Mouse (Mus musculus) C2C12 (cell line): ENCODE measurements around the gene Rfc4. TPM values are rescaled to one million over a fixed set of nuclear protein-coding genes. Genes with fewer than 3 reads are reported as not detected.

ENCODE experiments used
- H3K27me3 ChIP-seq: one replicate; pipeline ENCODE4 v1.6.1; 2011; ENCODE audit not compliant: control insufficient read depth, insufficient read depth, insufficient read length
- H3K36me3 ChIP-seq: one replicate; pipeline ENCODE4 v1.6.1; 2011; ENCODE audit not compliant: control insufficient read depth, insufficient read depth
- H3K4me3 ChIP-seq: one replicate; pipeline ENCODE4 v1.5.1; 2011; ENCODE audit warnings: mild to moderate bottlenecking, control low read depth; ENCODE audit not compliant: poor library complexity, insufficient read depth, severe bottlenecking
- H3K79me2 ChIP-seq: one replicate; pipeline ENCODE4 v1.6.1; 2011; ENCODE audit not compliant: control insufficient read depth, insufficient read depth
- H3K79me3 ChIP-seq: one replicate; pipeline ENCODE4 v1.6.1; 2011; ENCODE audit warnings: low read depth, control low read depth
- H3ac ChIP-seq: one replicate; pipeline ENCODE3; 2011; ENCODE audit warnings: low read depth; ENCODE audit not compliant: control insufficient read depth, insufficient read length
- CEBPB ChIP-seq: IDR thresholded peaks from one replicate; pipeline ENCODE4 v1.6.1; 2011; ENCODE audit warnings: low read depth, mild to moderate bottlenecking, control low read depth, moderate library complexity
- CTCF ChIP-seq: IDR thresholded peaks from one replicate; pipeline ENCODE4 v1.5.1; 2011; ENCODE audit not compliant: control insufficient read depth, insufficient read depth, insufficient read length
- FOSL1 ChIP-seq: IDR thresholded peaks from one replicate; pipeline ENCODE4 v1.8.0; 2011; ENCODE audit warnings: mild to moderate bottlenecking, low read length; ENCODE audit not compliant: poor library complexity, insufficient read depth, severe bottlenecking
- MAX ChIP-seq: IDR thresholded peaks from one replicate; pipeline ENCODE4 v1.6.1; 2011; ENCODE audit warnings: mild to moderate bottlenecking, control low read depth
- MYOD1 ChIP-seq: IDR thresholded peaks from one replicate; pipeline ENCODE4 v1.6.1; 2011; ENCODE audit warnings: low read depth; ENCODE audit not compliant: control insufficient read depth, insufficient read length
- MYOG ChIP-seq: IDR thresholded peaks from one replicate; pipeline ENCODE4 v1.6.1; 2011; ENCODE audit not compliant: control insufficient read depth, insufficient read length; ENCODE audit errors: extremely low read depth
- USF1 ChIP-seq: IDR thresholded peaks from one replicate; pipeline ENCODE4 v1.6.1; 2011; ENCODE audit warnings: low read depth, mild to moderate bottlenecking, control low read depth, moderate library complexity
- polyA plus RNA-seq: library from polyadenylated mRNA; unstranded; fragments of >200 nt; fragmentation: generic; extraction: Trizol; gene quantifications from one replicate; pipeline ENCODE4 v1.2.1, GENCODE M21; 2012; ENCODE audit warnings: missing spikeins

The Rfc4 gene
- polyA plus RNA-seq, 1 experiment, result 39.8 TPM

DNA sequence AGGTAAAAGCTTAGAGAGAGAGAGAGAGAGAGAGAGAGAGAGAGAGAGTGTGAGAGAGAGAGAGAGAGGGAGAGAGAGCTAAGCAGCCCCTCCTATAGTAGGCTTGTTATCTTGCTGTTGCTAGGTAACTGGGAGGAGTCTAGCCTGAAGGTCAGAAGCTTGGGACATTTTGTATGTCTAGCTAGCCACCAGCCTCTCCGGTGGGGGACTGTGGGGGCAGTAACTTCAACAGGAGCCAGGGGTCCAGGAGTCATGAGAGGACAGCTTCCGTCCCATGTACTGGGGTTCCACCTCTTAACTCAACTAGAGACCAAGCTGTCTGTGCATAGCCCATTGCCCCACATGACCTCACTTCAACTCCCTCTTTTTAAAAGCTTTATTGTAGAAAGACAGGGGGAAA lies 31.4 kb upstream of the Rfc4 start:
- TF ChIP-seq MYOD1 (no peak), CTCF (no peak), CEBPB (no peak), MAX (no peak), USF1 (no peak)
- Histone ChIP-seq H3K79me2 (no peaks in the 10 kb centered on the region), H3K4me3 (no peak overlapping the region), H3ac (no peak overlapping the region), H3K36me3 (no peaks in the 10 kb centered on the region), H3K79me3 (no peaks in the 10 kb centered on the region), H3K27me3 (no peaks in the 10 kb centered on the region)

DNA sequence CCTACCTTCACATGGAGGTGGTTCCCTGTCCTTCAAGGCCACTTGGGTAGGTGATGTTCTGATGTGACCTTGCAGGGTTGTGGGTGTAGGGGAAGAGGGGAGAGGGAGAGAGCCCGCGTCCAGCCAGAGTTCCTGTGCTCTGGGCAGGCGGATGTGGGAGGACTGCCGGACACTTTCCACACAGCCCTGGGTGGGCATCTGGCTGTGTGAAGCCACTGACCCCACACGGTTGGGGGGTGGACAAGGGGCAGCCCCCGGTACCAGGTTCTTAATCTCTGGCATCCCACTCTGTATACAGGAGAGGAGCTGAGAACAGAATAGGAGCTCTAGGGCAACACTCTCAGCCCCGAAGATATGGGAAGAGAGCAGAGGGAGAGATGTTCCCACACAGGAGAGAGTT lies 30.8 kb upstream of the Rfc4 start:
- TF ChIP-seq MYOG (no peak), FOSL1 (no peak), MYOD1 (no peak), USF1 (no peak), CTCF (no peak), CEBPB (no peak), MAX (no peak)
- no peaks in the 10 kb centered on the region for H3K36me3 ChIP-seq
- no peak overlapping the region for H3ac ChIP-seq
- H3K79me3 ChIP-seq, result no peaks in the 10 kb centered on the region
- H3K79me2 ChIP-seq, result no peaks in the 10 kb centered on the region
- H3K27me3 ChIP-seq, result no peaks in the 10 kb centered on the region
- H3K4me3 ChIP-seq, result no peak overlapping the region

DNA sequence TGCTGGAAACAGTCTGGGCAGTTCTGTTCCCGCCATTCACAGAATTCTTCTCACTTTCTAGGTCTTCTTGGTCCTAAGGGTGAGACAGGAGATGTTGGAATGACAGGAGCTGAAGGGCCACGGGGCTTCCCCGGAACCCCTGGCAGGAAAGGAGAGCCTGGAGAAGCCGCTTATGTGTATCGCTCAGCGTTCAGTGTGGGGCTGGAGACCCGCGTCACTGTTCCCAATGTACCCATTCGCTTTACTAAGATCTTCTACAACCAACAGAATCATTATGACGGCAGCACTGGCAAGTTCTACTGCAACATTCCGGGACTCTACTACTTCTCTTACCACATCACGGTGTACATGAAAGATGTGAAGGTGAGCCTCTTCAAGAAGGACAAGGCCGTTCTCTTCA lies 29.5 kb upstream of the Rfc4 start:
- Histone ChIP-seq H3K4me3 (no peak overlapping the region), H3K79me3 (no peaks in the 10 kb centered on the region), H3K36me3 (no peaks in the 10 kb centered on the region), H3K27me3 (no peaks in the 10 kb centered on the region), H3K79me2 (no peaks in the 10 kb centered on the region), H3ac (no peak overlapping the region)
- no peak for TF ChIP-seq MAX
- TF ChIP-seq USF1, result no peak
- TF ChIP-seq MYOD1, result no peak
- TF ChIP-seq CTCF, result no peak
- no peak for TF ChIP-seq CEBPB
- TF ChIP-seq MYOG, result no peak
- TF ChIP-seq FOSL1, result no peak

DNA sequence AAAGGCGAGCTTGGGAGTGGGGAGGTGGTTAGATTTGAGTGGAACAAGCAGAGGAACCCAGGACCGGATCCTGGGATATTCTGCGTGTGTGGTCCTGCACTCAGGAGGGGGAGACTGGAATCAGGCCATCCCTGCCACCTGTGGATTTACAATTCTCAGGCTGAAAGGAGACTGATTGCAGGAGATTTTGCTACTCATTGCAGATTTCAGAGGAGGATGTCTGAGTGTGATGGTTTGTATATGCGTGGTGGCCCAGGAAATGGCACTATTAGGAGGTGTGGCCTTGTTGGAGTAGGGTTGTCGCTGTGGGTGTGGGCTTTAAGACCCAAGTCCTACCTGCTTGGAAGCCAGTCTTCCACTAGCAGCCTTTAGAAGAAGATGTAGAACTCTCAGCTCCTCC lies 26.7 kb upstream of the Rfc4 start:
- peaks cover under 1% of the 10 kb centered on the region for H3K27me3 ChIP-seq
- H3K4me3 ChIP-seq, result no peak overlapping the region
- H3ac ChIP-seq, result no peak overlapping the region
- no peak for TF ChIP-seq FOSL1
- no peak for TF ChIP-seq MYOG
- no peak for TF ChIP-seq CTCF
- TF ChIP-seq USF1, result no peak
- TF ChIP-seq MAX, result no peak
- no peak for TF ChIP-seq MYOD1
- TF ChIP-seq CEBPB, result no peak
- H3K79me3 ChIP-seq, result no peaks in the 10 kb centered on the region
- no peaks in the 10 kb centered on the region for H3K79me2 ChIP-seq
- no peaks in the 10 kb centered on the region for H3K36me3 ChIP-seq

DNA sequence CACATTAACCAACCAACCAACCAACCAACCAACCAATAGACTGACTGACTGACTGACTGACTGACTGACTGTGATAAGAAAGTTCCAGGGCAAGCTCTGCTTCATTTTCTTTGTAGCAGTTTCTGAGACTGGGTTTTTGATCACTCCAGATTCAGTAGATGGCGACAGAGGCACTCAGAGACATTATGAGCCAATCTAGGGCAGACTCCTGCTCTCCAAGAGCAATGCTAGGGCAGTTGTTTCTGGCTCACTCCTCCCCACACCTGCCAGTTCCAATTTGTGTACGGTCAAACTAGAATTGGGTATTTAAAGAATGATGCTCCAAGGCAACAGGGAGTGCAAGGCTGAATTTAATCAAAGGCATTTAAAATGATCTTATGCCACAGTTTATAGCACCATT lies 23.9 kb upstream of the Rfc4 start:
- H3K36me3 ChIP-seq, result no peaks in the 10 kb centered on the region
- no peak overlapping the region for H3K4me3 ChIP-seq
- no peak overlapping the region for H3ac ChIP-seq
- TF ChIP-seq USF1, result no peak
- no peak for TF ChIP-seq CTCF
- TF ChIP-seq FOSL1, result no peak
- no peak for TF ChIP-seq MAX
- peaks cover 3% of the 10 kb centered on the region for H3K27me3 ChIP-seq
- H3K79me3 ChIP-seq, result no peaks in the 10 kb centered on the region
- H3K79me2 ChIP-seq, result no peaks in the 10 kb centered on the region

DNA sequence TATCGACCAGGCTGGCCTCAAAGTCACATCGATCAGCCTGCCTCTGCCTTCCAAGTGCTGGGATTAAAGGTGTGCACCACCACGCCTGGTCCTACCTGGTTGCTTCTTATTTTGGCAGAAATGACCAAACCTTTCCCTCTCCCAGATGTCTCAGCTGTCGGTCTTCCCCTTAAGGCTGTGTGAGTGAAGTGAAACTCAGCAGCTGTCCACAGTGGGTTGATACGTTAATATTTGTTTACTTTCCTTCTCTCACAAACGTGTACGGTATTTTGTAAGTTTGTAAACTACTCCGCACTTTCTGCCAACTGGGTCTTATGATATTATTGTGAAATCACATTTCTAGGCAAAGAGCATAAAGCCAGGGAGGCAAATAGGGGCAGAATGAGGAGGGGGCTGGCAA lies 21.9 kb upstream of the Rfc4 start:
- TF ChIP-seq MYOG (no peak), MYOD1 (no peak), FOSL1 (no peak), MAX (no peak), CTCF (no peak), USF1 (no peak), CEBPB (no peak)
- Histone ChIP-seq H3K36me3 (no peaks in the 10 kb centered on the region), H3K79me2 (no peaks in the 10 kb centered on the region), H3K4me3 (no peak overlapping the region), H3ac (no peak overlapping the region), H3K27me3 (peaks cover 3% of the 10 kb centered on the region), H3K79me3 (no peaks in the 10 kb centered on the region)
